Mouse (Mus musculus) heart, embryonic 15.5 days (tissue): ENCODE results near the gene Col26a1. TPM values are rescaled to one million over a fixed set of nuclear protein-coding genes. Genes with fewer than 3 reads are reported as not detected.
A peak's percentile ranks its signal among the peaks of the same experiment; 100 is the strongest.
"Not testable (repeated sequence)": the region's sequence is repeated elsewhere in the genome, so short reads cannot be mapped to it uniquely, and the experiment has no call there.

Experiments
- ATAC-seq: fragments of 200-750 bp; cut with Nextera tagmentation; replicated peaks from 2 replicates; pipeline ENCODE4 v1.8.0; 2017; ENCODE audit warnings: low read depth, moderate TSS enrichment; ENCODE audit not compliant: insufficient number of reproducible peaks, insufficient read depth, low FRiP score
- H3K27ac ChIP-seq: fragments of 300-500 bp; sonication (generic); 2 replicates; pipeline ENCODE4 v1.5.1; 2015; ENCODE audit warnings: mild to moderate bottlenecking, inconsistent platforms
- H3K27me3 ChIP-seq: fragments of 300-500 bp; sonication (generic); 2 replicates; pipeline ENCODE4 v1.6.1; 2015; ENCODE audit warnings: inconsistent platforms
- H3K36me3 ChIP-seq: fragments of 300-500 bp; sonication (generic); 2 replicates; pipeline ENCODE4 v1.6.1; 2015; ENCODE audit warnings: mild to moderate bottlenecking, inconsistent platforms
- H3K4me1 ChIP-seq: fragments of 300-500 bp; sonication (generic); replicated peaks from 2 replicates; pipeline ENCODE4 v1.6.1; 2015; ENCODE audit warnings: inconsistent platforms
- H3K4me2 ChIP-seq: fragments of 300-500 bp; sonication (generic); 2 replicates; pipeline ENCODE4 v1.6.1; 2015; ENCODE audit warnings: inconsistent platforms, mild to moderate bottlenecking, moderate library complexity
- H3K4me3 ChIP-seq: fragments of 300-500 bp; sonication (generic); 2 replicates; pipeline ENCODE4 v1.5.1; 2015; ENCODE audit warnings: mild to moderate bottlenecking, inconsistent platforms
- H3K9ac ChIP-seq: fragments of 300-500 bp; sonication (generic); 2 replicates; pipeline ENCODE4 v1.6.1; 2015; ENCODE audit warnings: mild to moderate bottlenecking, inconsistent platforms
- H3K9me3 ChIP-seq: fragments of 300-500 bp; sonication (generic); replicated peaks from 2 replicates; pipeline ENCODE4 v1.6.1; 2016; ENCODE audit warnings: inconsistent platforms
- WGBS: fragments of 180-500 bp; shearing (Covaris S2); methylation state at CpG from one replicate; pipeline ENCODE4 v1.1.7; 2015; ENCODE audit warnings: mixed read lengths; 5-methylcytosine and 5-hydroxymethylcytosine counted together
- polyA plus RNA-seq: library from polyadenylated mRNA; unstranded; fragments of >200 nt; fragmentation: Nextera tagmentation; extraction: Ambion mirVana; gene quantifications from 2 replicates; pipeline ENCODE4 v1.2.1, GENCODE M21; 2015

The Col26a1 gene
- polyA plus RNA-seq, 1 experiment from 2014 or later = 13.9 TPM

DNA sequence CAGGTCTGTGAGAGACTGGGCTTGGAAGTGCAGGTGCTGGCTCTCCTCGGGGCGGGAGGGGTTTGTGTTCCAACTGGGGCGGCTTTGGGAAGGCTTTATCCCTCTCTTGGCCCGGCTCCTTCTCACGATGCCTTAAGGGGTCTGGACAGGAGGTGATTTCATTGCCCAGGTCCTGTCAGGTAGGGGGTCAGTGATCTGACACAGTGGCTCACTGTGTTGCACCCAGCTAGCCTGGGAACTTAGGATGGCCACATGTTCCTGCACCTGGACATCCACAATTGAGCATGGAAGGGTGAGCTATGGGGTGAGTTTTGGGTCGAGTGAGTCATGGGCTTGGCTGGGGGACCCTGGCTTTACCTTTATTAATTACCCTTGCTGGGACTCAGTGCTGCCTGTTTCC, 144.1 kb downstream of the Col26a1 start:
- whole genome bisulfite sequencing = 62% methylated on average over 6 of the region's 6 CpGs
- Histone ChIP-seq H3K27ac (no peak overlapping the region), H3K4me1 (no peaks in the 10 kb centered on the region), H3K9me3 (no peaks in the 10 kb centered on the region), H3K9ac (no peak overlapping the region), H3K4me3 (no peak overlapping the region), H3K4me2 (no peak overlapping the region), H3K36me3 (no peaks in the 10 kb centered on the region), H3K27me3 (no peaks in the 10 kb centered on the region)
- ATAC-seq = no peak

DNA sequence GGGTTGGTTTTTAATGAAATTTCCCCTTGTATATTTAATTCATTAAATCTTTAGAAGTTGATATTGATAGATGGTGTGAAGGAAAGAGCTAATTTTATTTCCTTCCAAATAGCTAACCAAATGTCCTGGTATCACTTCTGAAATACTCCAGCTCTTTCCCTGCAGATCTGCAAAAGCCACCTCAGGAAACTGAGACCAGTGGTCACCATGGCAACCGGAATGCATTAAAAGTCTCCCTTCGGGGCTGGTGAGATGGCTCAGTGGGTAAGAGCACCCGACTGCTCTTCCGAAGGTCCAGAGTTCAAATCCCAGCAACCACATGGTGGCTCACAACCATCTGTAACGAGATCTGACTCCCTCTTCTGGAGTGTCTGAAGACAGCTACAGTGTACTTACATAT, 156.7 kb downstream of the Col26a1 start:
- not testable (repeated sequence) for H3K36me3 ChIP-seq, ATAC-seq, H3K9ac ChIP-seq, H3K4me1 ChIP-seq, H3K9me3 ChIP-seq, H3K4me3 ChIP-seq, H3K27me3 ChIP-seq, H3K4me2 ChIP-seq, H3K27ac ChIP-seq
- 79% methylated on average over 5 of the region's 5 CpGs for WGBS

- H3K4me3 ChIP-seq = no peak overlapping the region
- no peak for ATAC-seq
- H3K36me3 ChIP-seq = no peaks in the 10 kb centered on the region
- H3K4me1 ChIP-seq = no peaks in the 10 kb centered on the region
- WGBS = 68% methylated on average over 5 of the region's 5 CpGs
- H3K27me3 ChIP-seq = peaks cover 3% of the 10 kb centered on the region; the same call in 1 of the 2 replicates
- H3K27ac ChIP-seq = no peak overlapping the region
- H3K4me2 ChIP-seq = no peak overlapping the region
- no peak overlapping the region for H3K9ac ChIP-seq
- H3K9me3 ChIP-seq = no peaks in the 10 kb centered on the region
Observed at GRCm38 (mm10) chr5:136721596-136721995, 161.4 kb downstream of the Col26a1 start.

GRCm38 (mm10) chr5:136718656-136719055, 164.4 kb downstream of the Col26a1 start:
- no peaks in the 10 kb centered on the region for H3K36me3 ChIP-seq
- 55% methylated on average over 8 of the region's 8 CpGs for WGBS
- no peak overlapping the region for H3K27ac ChIP-seq
- H3K9me3 ChIP-seq = no peaks in the 10 kb centered on the region
- no peak for ATAC-seq
- H3K4me3 ChIP-seq = no peak overlapping the region
- H3K4me1 ChIP-seq = peaks cover 6% of the 10 kb centered on the region
- peaks cover 22% of the 10 kb centered on the region for H3K27me3 ChIP-seq
- H3K4me2 ChIP-seq = no peak overlapping the region
- no peak overlapping the region for H3K9ac ChIP-seq

DNA sequence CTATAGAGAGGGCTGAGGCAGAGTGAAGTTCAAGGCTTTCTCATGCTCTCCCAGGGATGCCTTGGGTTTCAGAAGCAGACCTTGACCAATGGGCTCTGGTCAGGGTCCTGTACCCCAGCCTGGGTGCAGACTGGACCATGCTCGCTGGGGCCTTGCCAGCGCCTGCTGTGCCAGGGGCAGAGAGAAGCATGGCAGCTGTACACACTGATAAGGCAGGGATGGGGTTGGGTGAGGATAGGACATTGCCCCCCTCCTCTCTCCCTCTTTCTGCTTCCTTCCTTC, 165.5 kb downstream of the Col26a1 start:
- peaks cover 6% of the 10 kb centered on the region for H3K4me1 ChIP-seq
- ATAC-seq = no peak
- H3K4me2 ChIP-seq = no peak overlapping the region
- no peak overlapping the region for H3K27ac ChIP-seq
- H3K9me3 ChIP-seq = no peaks in the 10 kb centered on the region
- H3K9ac ChIP-seq = no peak overlapping the region
- peaks cover 22% of the 10 kb centered on the region for H3K27me3 ChIP-seq
- 69% methylated on average over 2 of the region's 2 CpGs for WGBS
- H3K36me3 ChIP-seq = no peaks in the 10 kb centered on the region
- H3K4me3 ChIP-seq = no peak overlapping the region

DNA sequence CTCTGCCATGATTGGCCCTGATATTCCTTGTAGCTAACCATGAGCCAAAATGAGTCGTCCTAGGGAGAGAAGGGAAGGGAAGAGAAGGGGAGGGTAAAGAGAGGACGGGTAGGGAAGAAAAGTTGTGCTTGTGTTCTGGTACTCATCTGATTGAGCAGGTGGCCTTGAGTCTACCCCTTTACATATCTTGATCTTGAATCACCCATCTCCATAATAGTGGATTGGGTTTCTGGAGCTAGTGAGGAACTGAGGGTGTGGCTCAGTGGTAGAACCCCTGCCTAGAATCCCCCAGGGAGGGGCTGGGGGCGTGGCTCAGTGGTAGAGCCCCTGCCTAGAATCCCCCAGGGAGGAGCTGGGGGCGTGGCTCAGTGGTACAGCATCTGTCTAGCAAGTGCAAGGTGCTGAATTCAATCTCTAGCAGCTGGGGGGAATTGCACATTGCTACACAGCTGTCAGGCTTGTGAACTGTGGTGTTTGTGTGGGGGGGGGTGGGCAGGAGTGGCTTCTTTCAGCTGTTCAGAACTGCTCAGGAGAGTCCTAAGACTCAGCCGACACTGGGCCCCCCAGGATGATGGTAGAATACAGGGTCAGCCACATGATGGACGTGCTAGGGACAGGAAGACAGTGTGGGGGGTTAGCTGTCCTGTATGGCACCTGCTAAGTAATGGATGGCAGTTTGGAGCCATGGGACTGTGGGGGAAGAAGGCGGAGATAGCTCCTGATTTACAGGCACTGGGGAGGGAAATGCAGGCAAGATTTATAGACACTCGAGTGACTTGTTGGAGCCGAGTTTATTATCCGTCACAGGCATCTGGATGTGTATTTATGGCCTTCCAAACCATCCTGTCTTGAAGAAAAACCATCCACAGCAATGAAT, 166.1 kb downstream of the Col26a1 start:
- Histone ChIP-seq H3K9ac (no peak overlapping the region), H3K36me3 (no peaks in the 10 kb centered on the region), H3K27me3 (peaks cover 22% of the 10 kb centered on the region), H3K9me3 (no peaks in the 10 kb centered on the region), H3K4me2 (no peak overlapping the region), H3K27ac (no peak overlapping the region), H3K4me3 (no peak overlapping the region), H3K4me1 (peaks cover 6% of the 10 kb centered on the region)
- ATAC-seq = no peak
- 62% methylated on average over 10 of the region's 10 CpGs for WGBS

DNA sequence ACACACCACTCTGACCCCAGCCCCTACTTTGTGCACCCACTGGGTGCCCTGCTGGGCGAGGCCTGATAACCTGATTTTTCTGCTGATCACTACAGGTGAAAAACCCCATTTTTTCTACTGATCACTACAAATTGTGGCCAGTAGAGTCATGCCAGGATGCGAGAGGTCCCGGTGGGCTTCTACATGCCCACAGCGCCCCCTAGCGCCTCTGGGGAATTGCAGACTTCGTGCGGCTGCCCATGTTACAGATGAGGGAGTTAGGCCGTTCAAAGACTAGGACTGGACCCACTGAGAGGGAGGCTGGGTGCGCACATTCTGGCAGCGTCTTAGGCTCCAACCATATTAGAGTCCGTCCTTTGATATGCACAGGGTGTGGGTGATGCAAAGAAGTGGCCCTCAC, 168.1 kb downstream of the Col26a1 start:
- peak overlapping the region; percentile 21 for H3K4me3 ChIP-seq
- WGBS = 20% methylated on average over 11 of the region's 11 CpGs

DNA sequence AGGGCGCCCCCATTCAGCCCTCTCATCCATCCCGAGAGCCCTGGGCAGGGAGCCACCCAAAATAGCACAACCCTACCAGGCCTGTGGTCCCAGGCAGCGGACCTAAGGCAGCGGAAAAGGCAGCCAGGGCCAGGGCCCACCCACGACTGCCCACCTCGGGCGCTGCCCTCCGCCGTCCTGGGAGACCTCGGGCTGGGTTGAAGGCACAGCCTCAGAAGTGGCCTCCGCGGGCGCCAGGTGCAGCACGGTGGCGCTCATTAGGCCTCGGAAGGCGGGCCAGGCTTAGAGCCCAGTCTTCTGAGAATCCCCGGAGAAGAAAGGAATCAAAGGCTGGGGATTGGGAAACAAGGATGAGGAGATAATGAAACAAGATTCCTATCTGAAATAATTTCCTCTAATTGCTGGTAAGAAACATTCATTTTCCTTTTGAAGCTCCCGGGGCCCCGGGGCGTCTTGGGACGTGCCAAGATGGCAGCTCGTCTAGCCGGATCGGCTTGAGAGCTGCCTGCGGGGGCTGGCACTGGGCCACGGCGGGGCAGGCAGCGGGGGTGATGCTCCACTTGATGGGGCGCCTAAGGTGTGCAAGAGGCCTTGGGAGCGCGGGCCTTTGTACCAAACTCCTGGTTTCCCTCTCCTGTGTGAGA, 168.7 kb downstream of the Col26a1 start:
- 0 out of 2 replicates have a peak, but pooled peaks have one; percentile 24 for ATAC-seq
- Histone ChIP-seq H3K9me3 (no peaks in the 10 kb centered on the region), H3K27me3 (peaks cover 22% of the 10 kb centered on the region), H3K36me3 (no peaks in the 10 kb centered on the region), H3K27ac (no peak overlapping the region), H3K4me3 (peak overlapping the region; percentile 21), H3K4me2 (peak overlapping the region; percentile 51), H3K4me1 (peaks cover 6% of the 10 kb centered on the region), H3K9ac (no peak overlapping the region)
- 30% methylated on average over 32 of the region's 32 CpGs for WGBS

More for the DNA sequence above, 168.1 kb downstream of the Col26a1 start:
- peaks cover 6% of the 10 kb centered on the region for H3K4me1 ChIP-seq
- ATAC-seq = no peak
- no peak overlapping the region for H3K9ac ChIP-seq
- H3K36me3 ChIP-seq = no peaks in the 10 kb centered on the region
- H3K27ac ChIP-seq = no peak overlapping the region
- peaks cover 22% of the 10 kb centered on the region for H3K27me3 ChIP-seq
- no peaks in the 10 kb centered on the region for H3K9me3 ChIP-seq
- peak overlapping the region; percentile 51 for H3K4me2 ChIP-seq

- peaks cover 13% of the 10 kb centered on the region for H3K27me3 ChIP-seq
- no peak for ATAC-seq
- H3K27ac ChIP-seq = no peak overlapping the region
- H3K9me3 ChIP-seq = no peaks in the 10 kb centered on the region
- H3K4me1 ChIP-seq = peaks cover 6% of the 10 kb centered on the region
- no peak overlapping the region for H3K4me3 ChIP-seq
- no peak overlapping the region for H3K9ac ChIP-seq
- H3K4me2 ChIP-seq = no peak overlapping the region
- 29% methylated on average over 4 of the region's 4 CpGs for WGBS
- no peaks in the 10 kb centered on the region for H3K36me3 ChIP-seq
Observed at GRCm38 (mm10) chr5:136710742-136711141, 172.3 kb downstream of the Col26a1 start.

- Histone ChIP-seq H3K4me1 (no peaks in the 10 kb centered on the region), H3K9me3 (no peaks in the 10 kb centered on the region), H3K4me3 (no peak overlapping the region), H3K27ac (no peak overlapping the region), H3K9ac (no peak overlapping the region), H3K4me2 (no peak overlapping the region), H3K27me3 (no peaks in the 10 kb centered on the region), H3K36me3 (no peaks in the 10 kb centered on the region)
- WGBS = 67% methylated on average over 12 of the region's 12 CpGs
- no peak for ATAC-seq
Observed at GRCm38 (mm10) chr5:136708116-136708515, 174.9 kb downstream of the Col26a1 start.

- no peaks in the 10 kb centered on the region for H3K36me3 ChIP-seq
- WGBS = 3% methylated on average over 9 of the region's 9 CpGs
- no peaks in the 10 kb centered on the region for H3K27me3 ChIP-seq
- no peaks in the 10 kb centered on the region for H3K4me1 ChIP-seq
- no peak for ATAC-seq
- H3K27ac ChIP-seq = no peak overlapping the region
- no peak overlapping the region for H3K4me3 ChIP-seq
- H3K9me3 ChIP-seq = no peaks in the 10 kb centered on the region
- no peak overlapping the region for H3K4me2 ChIP-seq
- no peak overlapping the region for H3K9ac ChIP-seq
Observed at GRCm38 (mm10) chr5:136706803-136707202, 176.2 kb downstream of the Col26a1 start.

DNA sequence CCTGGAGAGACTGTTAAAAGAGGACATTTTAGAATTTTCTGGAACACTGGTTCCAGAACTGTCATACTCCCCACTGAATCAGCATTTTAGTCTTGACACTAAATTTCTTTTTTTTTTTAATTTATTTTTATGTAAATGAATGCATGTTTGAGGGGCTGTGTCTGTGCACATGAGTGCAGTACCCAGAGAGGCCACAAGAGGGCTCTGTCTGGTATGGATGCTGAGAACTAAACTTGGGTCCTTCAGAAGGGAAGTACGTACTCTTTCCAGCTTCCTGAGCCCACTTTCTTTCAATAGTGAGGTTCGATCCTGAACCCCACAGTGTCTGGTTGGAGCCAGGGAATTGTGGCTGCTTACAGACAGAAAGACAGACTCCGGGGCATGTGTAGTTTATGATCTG, 177.5 kb downstream of the Col26a1 start:
- Histone ChIP-seq H3K4me1 (no peaks in the 10 kb centered on the region), H3K9ac (no peak overlapping the region)

More for the DNA sequence above, 177.5 kb downstream of the Col26a1 start:
- H3K36me3 ChIP-seq = no peaks in the 10 kb centered on the region
- H3K9me3 ChIP-seq = no peaks in the 10 kb centered on the region
- no peaks in the 10 kb centered on the region for H3K27me3 ChIP-seq
- H3K27ac ChIP-seq = no peak overlapping the region
- 95% methylated on average over 3 of the region's 3 CpGs for WGBS
- H3K4me2 ChIP-seq = no peak overlapping the region
- H3K4me3 ChIP-seq = no peak overlapping the region
- ATAC-seq = no peak
